Mouse (Mus musculus): Measurements from ENCODE around the gene Dct.

- TF ChIP-seq POLR2A (IDR thresholded peaks at IDR 0.05; ENCODE audit: borderline replicate concordance, extremely low read depth, insufficient read depth, insufficient read length, poor library complexity, severe bottlenecking) (no peak), CTCF (IDR thresholded peaks at IDR 0.05; ENCODE audit: borderline replicate concordance, extremely low read depth, insufficient read depth, insufficient read length) (no peak)
These were observed 37.3 kb upstream of the Dct start for GRCm38 (mm10) chr14:118089215-118089805.

All from brain, embryonic 14.5 days (tissue).